Comparison of ENCODE assay signal across 16 mouse cellular contexts in the genomic region with DNA sequence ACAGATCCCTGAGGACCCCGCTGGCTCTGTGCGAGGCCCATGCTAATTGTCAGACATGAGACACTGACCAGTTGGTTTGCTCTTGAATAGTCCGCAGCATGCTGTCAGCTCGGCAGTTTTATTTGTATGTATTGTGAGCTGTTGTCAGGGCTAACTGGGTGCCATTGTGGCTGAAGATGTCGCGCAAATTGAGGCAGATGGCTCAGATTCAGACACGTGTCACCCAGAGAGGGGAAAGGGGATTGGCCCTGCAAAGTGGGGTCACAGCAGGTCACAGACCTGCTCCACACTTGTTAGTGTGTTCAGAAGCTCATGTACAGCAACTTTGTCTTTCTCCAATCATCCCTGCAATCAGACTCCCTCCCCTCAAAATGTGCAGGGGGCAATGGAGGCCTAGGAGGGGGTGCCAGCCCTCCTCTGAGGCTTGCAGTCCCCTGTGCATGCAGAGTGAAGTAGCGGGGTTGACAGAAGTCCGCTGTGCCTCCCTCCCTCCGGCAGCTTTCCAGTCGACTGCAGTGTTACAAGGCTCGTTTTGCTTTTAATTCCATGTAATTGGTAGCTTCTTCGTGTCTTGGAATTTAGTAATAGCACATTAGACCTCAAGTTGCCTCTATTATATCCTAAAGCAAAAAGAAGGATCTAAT.
DNase-seq lines count a peak whose midpoint lies in the region; ATAC-seq and TF ChIP-seq lines count a peak whose summit lies in the region.
"Had no signal": no experiment of that assay in that cellular context is flagged by ENCODE, and none has a peak within 500 bp of the region (broad histone marks: within the 10 kb centered on the region; RNA-seq: fewer than 3 reads in every experiment).

No protein-coding gene starts in this region.

- no peak overlapping the region for H3K4me3 ChIP-seq in hindbrain, embryonic 10.5 days
- no peak overlapping the region for H3K4me3 ChIP-seq in hindbrain, embryonic 16.5 days (ENCODE audit: low read length)
- H3K4me3 ChIP-seq in forebrain, postnatal 0 days (ENCODE audit: low read depth, low read length): no peak overlapping the region
- no peak overlapping the region for H3K4me3 ChIP-seq in neural tube, embryonic 13.5 days
- H3K4me3 ChIP-seq: heart, embryonic 12.5 days; hindbrain, embryonic 15.5 days; limb, embryonic 10.5 days; liver, embryonic 15.5 days had no signal

- peaks cover 32% of the 10 kb centered on the region for H3K4me1 ChIP-seq in hindbrain, embryonic 10.5 days (replicated peaks)
- peaks cover 5% of the 10 kb centered on the region; the same call in 1 of the 2 replicates for H3K4me1 ChIP-seq in hindbrain, embryonic 16.5 days (ENCODE audit: control insufficient read depth, insufficient read depth, low read depth, low read length)
- 0 out of 2 replicates have a peak, but pooled peaks cover 6% of the 10 kb centered on the region for H3K4me1 ChIP-seq in forebrain, postnatal 0 days (ENCODE audit: insufficient read depth)
- peaks cover 29% of the 10 kb centered on the region for H3K4me1 ChIP-seq in neural tube, embryonic 13.5 days (replicated peaks)

- no peaks in the 10 kb centered on the region for H3K9me3 ChIP-seq in hindbrain, embryonic 10.5 days
- H3K9me3 ChIP-seq in hindbrain, embryonic 16.5 days (ENCODE audit: control insufficient read depth, low read length): no peaks in the 10 kb centered on the region
- H3K9me3 ChIP-seq in forebrain, postnatal 0 days (ENCODE audit: low read length): no peaks in the 10 kb centered on the region
- no peaks in the 10 kb centered on the region for H3K9me3 ChIP-seq in neural tube, embryonic 13.5 days
- H3K9me3 ChIP-seq: heart, embryonic 12.5 days; hindbrain, embryonic 15.5 days; limb, embryonic 10.5 days; liver, embryonic 15.5 days had no signal

- no peak overlapping the region for H3K4me2 ChIP-seq in hindbrain, embryonic 16.5 days (ENCODE audit: low read length)
- H3K4me2 ChIP-seq in forebrain, postnatal 0 days (ENCODE audit: low read depth): no peak overlapping the region
- no peak overlapping the region for H3K4me2 ChIP-seq in neural tube, embryonic 13.5 days
- H3K4me2 ChIP-seq: heart, embryonic 12.5 days; hindbrain, embryonic 15.5 days; liver, embryonic 15.5 days had no signal

- no peak overlapping the region for H3K9ac ChIP-seq in hindbrain, embryonic 16.5 days (ENCODE audit: low read depth, low read length)
- no peak overlapping the region for H3K9ac ChIP-seq in forebrain, postnatal 0 days
- H3K9ac ChIP-seq in neural tube, embryonic 13.5 days: no peak overlapping the region
- H3K9ac ChIP-seq: heart, embryonic 12.5 days; hindbrain, embryonic 15.5 days; liver, embryonic 15.5 days had no signal

- WGBS in hindbrain, embryonic 10.5 days: 32% methylated on average over 13 of the region's 13 CpGs
- WGBS in hindbrain, embryonic 16.5 days: 25% methylated on average over 13 of the region's 13 CpGs
- 21% methylated on average over 13 of the region's 13 CpGs for WGBS in forebrain, postnatal 0 days
- WGBS in neural tube, embryonic 13.5 days: 15% methylated on average over 13 of the region's 13 CpGs

- DNase-seq in hindbrain, embryonic 10.5 days (ENCODE audit: low spot score): peak; percentile 75
- DNase-seq in embryo, embryonic 9.5 days (ENCODE audit: extremely low spot score): peak; percentile 61
- no peak for DNase-seq in forebrain, postnatal 0 days
- no peak for DNase-seq in adrenal gland, postnatal 25 days
- DNase-seq in gastrocnemius, adult 18-20 months (ENCODE audit: low spot score): no peak
- DNase-seq in thymus, postnatal 14 days: no peak
- DNase-seq: cerebellum, adult 11 months; gastrocnemius, postnatal 25 days; right cerebral cortex, postnatal 25 days had no signal

- no peak overlapping the region for H3K27ac ChIP-seq in hindbrain, embryonic 10.5 days
- no peak overlapping the region for H3K27ac ChIP-seq in hindbrain, embryonic 16.5 days (ENCODE audit: low read depth, low read length)
- no peak overlapping the region for H3K27ac ChIP-seq in forebrain, postnatal 0 days (ENCODE audit: low read depth, low read length)
- peak overlapping the region; percentile 49; the same call in 1 of the 2 replicates for H3K27ac ChIP-seq in neural tube, embryonic 13.5 days (replicated peaks)
- H3K27ac ChIP-seq: hindbrain, embryonic 15.5 days; limb, embryonic 10.5 days; liver, embryonic 15.5 days; macrophage had no signal

- TF ChIP-seq CTCF in forebrain, postnatal 0 days (IDR thresholded peaks at IDR 0.05; ENCODE audit: low read depth): no peak

- ATAC-seq in hindbrain, embryonic 16.5 days: no peak
- ATAC-seq in forebrain, postnatal 0 days: peak; percentile 32; the same call in 1 of the 2 replicates
- ATAC-seq in neural tube, embryonic 13.5 days (ENCODE audit: low read depth): peak; percentile 42

- peaks cover 99% of the 10 kb centered on the region for H3K27me3 ChIP-seq in hindbrain, embryonic 10.5 days (ENCODE audit: insufficient read depth, poor library complexity, severe bottlenecking)
- H3K27me3 ChIP-seq in hindbrain, embryonic 16.5 days (replicated peaks; ENCODE audit: control insufficient read depth, insufficient read depth, low read length): peaks cover 28% of the 10 kb centered on the region
- H3K27me3 ChIP-seq in forebrain, postnatal 0 days (ENCODE audit: insufficient read depth, low read length): no peaks in the 10 kb centered on the region
- peaks cover 89% of the 10 kb centered on the region for H3K27me3 ChIP-seq in neural tube, embryonic 13.5 days
- H3K27me3 ChIP-seq: heart, embryonic 12.5 days; liver, embryonic 15.5 days had no signal

- peaks cover 11% of the 10 kb centered on the region; the same call in 1 of the 2 replicates for H3K36me3 ChIP-seq in hindbrain, embryonic 10.5 days
- H3K36me3 ChIP-seq in hindbrain, embryonic 16.5 days (ENCODE audit: control insufficient read depth, insufficient read depth, low read length): no peaks in the 10 kb centered on the region
- no peaks in the 10 kb centered on the region for H3K36me3 ChIP-seq in forebrain, postnatal 0 days (ENCODE audit: insufficient read depth)
- 0 out of 2 replicates have a peak, but pooled peaks cover 4% of the 10 kb centered on the region for H3K36me3 ChIP-seq in neural tube, embryonic 13.5 days
- H3K36me3 ChIP-seq: hindbrain, embryonic 15.5 days had no signal

Comparison
In these comparisons a context has a peak if more than half of its experiments do, and no peak if none do; other contexts are left out.
1. DNase-seq: peak in hindbrain, embryonic 10.5 days (single experiment) and embryo, embryonic 9.5 days (single experiment); none in forebrain, postnatal 0 days (single experiment), adrenal gland, postnatal 25 days (single experiment), gastrocnemius, adult 18-20 months (single experiment) and thymus, postnatal 14 days (single experiment).